Mouse (Mus musculus) myocyte (in vitro differentiated cells): ENCODE measurements around the gene Gm13889. TPM values are rescaled to one million over a fixed set of nuclear protein-coding genes. Genes with fewer than 3 reads are reported as not detected.
A peak's percentile ranks its signal among the peaks of the same experiment; 100 is the strongest.

Source experiments
- H3K27me3 ChIP-seq: one replicate; pipeline ENCODE4 v1.6.1; 2011; ENCODE audit not compliant: control insufficient read depth, insufficient read depth, insufficient read length
- H3K36me3 ChIP-seq: one replicate; pipeline ENCODE4 v1.6.1; 2011; ENCODE audit not compliant: control insufficient read depth, insufficient read depth
- H3K4me2 ChIP-seq: one replicate; pipeline ENCODE4 v1.6.1; 2011; ENCODE audit warnings: low read depth, control low read depth
- H3K4me3 ChIP-seq: one replicate; pipeline ENCODE4 v1.5.1; 2011; ENCODE audit warnings: mild to moderate bottlenecking, control low read depth, moderate library complexity
- H3K79me2 ChIP-seq: one replicate; pipeline ENCODE4 v1.6.1; 2011; ENCODE audit not compliant: control insufficient read depth, insufficient read depth
- H3ac ChIP-seq: one replicate; pipeline ENCODE4 v1.6.1; 2011; ENCODE audit not compliant: control insufficient read depth, insufficient read length
- CEBPB ChIP-seq: IDR thresholded peaks from 2 replicates; pipeline ENCODE4 v1.6.1; 2011; ENCODE audit warnings: mild to moderate bottlenecking, moderate library complexity; ENCODE audit not compliant: poor library complexity, insufficient read depth, severe bottlenecking
- E2F4 ChIP-seq: IDR thresholded peaks from one replicate; pipeline ENCODE4 v1.6.1; 2011; ENCODE audit warnings: mild to moderate bottlenecking, control low read depth, moderate library complexity; ENCODE audit not compliant: insufficient read depth
- MAX ChIP-seq: IDR thresholded peaks from one replicate; pipeline ENCODE4 v1.6.1; 2011; ENCODE audit warnings: low read depth, mild to moderate bottlenecking, control low read depth
- MYOD1 ChIP-seq, 3 experiments: IDR thresholded peaks; one replicate each; pipeline ENCODE4 v1.6.1; 2011; ENCODE audit warnings: control low read depth in 2 of 3, low read depth in 2 of 3, mild to moderate bottlenecking in 2 of 3, moderate library complexity in 1 of 3; ENCODE audit not compliant: insufficient read length in 2 of 3, control insufficient read depth in 1 of 3
- MYOG ChIP-seq, 3 experiments: IDR thresholded peaks; one replicate each; pipeline ENCODE4 v1.6.1; 2011; ENCODE audit warnings: control low read depth in 2 of 3, low read depth in 2 of 3, mild to moderate bottlenecking in 2 of 3; ENCODE audit not compliant: insufficient read length in 2 of 3, control insufficient read depth in 1 of 3, insufficient read depth in 1 of 3
- POLR2A ChIP-seq: IDR thresholded peaks from one replicate; pipeline ENCODE4 v1.6.1; 2011; ENCODE audit warnings: low read depth, mild to moderate bottlenecking, control low read depth, moderate library complexity; ENCODE audit not compliant: insufficient read length
- POLR2AphosphoS2 ChIP-seq: IDR thresholded peaks from one replicate; pipeline ENCODE4 v1.6.1; 2011; ENCODE audit warnings: low read depth, control low read depth; ENCODE audit not compliant: insufficient read length
- REST ChIP-seq: IDR thresholded peaks from one replicate; pipeline ENCODE4 v1.6.1; 2011; ENCODE audit warnings: mild to moderate bottlenecking, control low read depth, moderate library complexity; ENCODE audit not compliant: insufficient read depth, insufficient read length
- SRF ChIP-seq: IDR thresholded peaks from one replicate; pipeline ENCODE4 v1.6.1; 2011; ENCODE audit warnings: low read depth; ENCODE audit not compliant: control insufficient read depth, insufficient read length
- TCF12 ChIP-seq: IDR thresholded peaks from one replicate; pipeline ENCODE4 v1.6.1; 2011; ENCODE audit warnings: mild to moderate bottlenecking, control low read depth; ENCODE audit not compliant: poor library complexity, insufficient read depth, severe bottlenecking
- TCF3 ChIP-seq: IDR thresholded peaks from one replicate; pipeline ENCODE4 v1.6.1; 2011; ENCODE audit warnings: low read depth, control low read depth; ENCODE audit not compliant: insufficient read length
- USF1 ChIP-seq: IDR thresholded peaks from one replicate; pipeline ENCODE4 v1.6.1; 2011; ENCODE audit warnings: low read depth, mild to moderate bottlenecking, control low read depth, moderate library complexity
- polyA plus RNA-seq: library from polyadenylated mRNA; unstranded; fragments of >200 nt; fragmentation: generic; extraction: Trizol; gene quantifications from one replicate; pipeline ENCODE4 v1.2.1, GENCODE M21; 2012; ENCODE audit warnings: missing spikeins

Gene Gm13889
- polyA plus RNA-seq, 1 experiment, result 6.1 TPM

DNA sequence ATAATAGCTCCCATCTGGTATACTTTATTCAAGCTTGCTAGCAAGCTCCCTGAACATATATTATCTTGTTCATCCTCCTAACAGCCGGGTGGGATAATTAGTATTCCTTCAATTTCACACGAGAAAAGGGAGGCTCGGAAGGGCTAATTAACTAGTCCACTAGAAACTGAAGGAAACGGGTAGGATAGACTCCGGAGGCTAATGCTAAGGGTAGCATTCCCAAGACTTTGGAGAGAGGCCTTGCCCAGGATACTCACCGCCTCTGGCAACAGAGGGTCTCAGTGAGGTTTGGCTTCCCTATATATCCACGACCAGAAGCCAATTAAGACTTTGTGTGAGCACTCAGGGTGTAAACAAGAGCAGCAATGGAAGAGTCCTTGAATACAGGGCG, 779 bp upstream of the Gm13889 start:
- Histone ChIP-seq H3K4me3 (no peak overlapping the region), H3K27me3 (peaks cover 51% of the 10 kb centered on the region), H3ac (no peak overlapping the region), H3K4me2 (no peak overlapping the region), H3K79me2 (no peaks in the 10 kb centered on the region), H3K36me3 (no peaks in the 10 kb centered on the region)
- no peak for TF ChIP-seq CEBPB
- TF ChIP-seq MAX, result no peak
- TF ChIP-seq REST, result no peak
- TF ChIP-seq POLR2AphosphoS2, result no peak
- no peak for TF ChIP-seq USF1
- TF ChIP-seq MYOD1 (IDR thresholded peaks at IDR 0.05; ENCODE audit: control insufficient read depth in 1 of 3, insufficient read length in 2 of 3, low read depth in 2 of 3), result no peak
- no peak for TF ChIP-seq TCF12
- TF ChIP-seq TCF3, result no peak
- no peak for TF ChIP-seq SRF
- TF ChIP-seq POLR2A, result no peak
- TF ChIP-seq E2F4, result no peak
- TF ChIP-seq MYOG (IDR thresholded peaks at IDR 0.05; ENCODE audit: control insufficient read depth in 1 of 3, insufficient read depth in 1 of 3, insufficient read length in 2 of 3, low read depth in 2 of 3), result no peak

DNA sequence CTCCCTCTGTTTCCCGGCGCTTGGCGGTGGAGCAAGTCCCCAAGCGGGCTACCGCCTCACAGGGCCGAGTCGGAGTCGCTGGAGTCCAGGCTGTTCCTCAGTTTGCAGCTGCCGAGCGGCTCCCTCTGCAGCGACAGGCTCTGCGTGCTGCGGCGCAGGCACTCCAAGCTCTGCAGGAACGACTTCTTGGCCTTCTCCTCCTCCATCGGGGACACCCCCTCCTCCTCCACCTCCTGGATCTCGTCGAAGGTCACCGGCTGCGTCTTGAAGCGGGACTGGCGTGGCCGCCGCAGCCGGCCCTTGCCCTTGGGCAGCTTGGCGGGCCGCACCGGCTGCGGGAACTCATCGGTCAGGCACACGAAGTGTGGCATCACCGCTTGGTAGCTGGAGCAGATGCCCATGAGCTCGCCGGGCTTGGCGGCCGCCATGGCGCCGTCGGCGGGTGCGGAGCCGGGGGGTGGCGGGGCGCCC, 635 bp downstream of the Gm13889 start:
- Histone ChIP-seq H3K4me2 (peak overlapping the region; percentile 66), H3ac (no peak overlapping the region), H3K36me3 (no peaks in the 10 kb centered on the region), H3K4me3 (no peak overlapping the region), H3K79me2 (no peaks in the 10 kb centered on the region), H3K27me3 (peaks cover 51% of the 10 kb centered on the region)
- TF ChIP-seq MYOG (IDR thresholded peaks at IDR 0.05; ENCODE audit: control insufficient read depth in 1 of 3, insufficient read depth in 1 of 3, insufficient read length in 2 of 3, low read depth in 2 of 3), result peak in 1 of 3 experiments; percentile 35
- TF ChIP-seq MYOD1 (IDR thresholded peaks at IDR 0.05; ENCODE audit: control insufficient read depth in 1 of 3, insufficient read length in 2 of 3, low read depth in 2 of 3), result peak in 2 of 3 experiments; percentile 25 to 35
- TF ChIP-seq TCF12, result no peak

DNA sequence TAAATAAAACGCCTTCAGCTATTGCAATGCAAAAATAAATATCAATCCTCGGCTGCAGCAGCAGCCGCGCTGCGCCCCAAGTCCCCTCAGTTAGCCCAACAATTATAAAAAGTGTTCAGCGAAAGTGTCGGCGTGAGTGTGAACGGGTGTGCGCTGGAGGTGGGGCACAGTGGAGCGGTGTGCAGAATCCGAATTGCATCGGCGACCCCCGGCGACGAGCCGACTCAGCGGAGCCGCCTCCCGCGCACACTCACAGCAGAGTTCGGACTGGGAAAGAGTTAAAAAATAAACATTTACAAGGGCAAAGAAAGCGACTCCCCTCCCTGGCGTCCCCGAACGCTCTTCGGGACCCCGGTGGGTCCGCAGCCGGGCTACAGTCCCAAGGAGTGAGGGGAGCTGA, 1.1 kb downstream of the Gm13889 start:
- H3K4me2 ChIP-seq, result peak overlapping the region; percentile 66
- H3K27me3 ChIP-seq, result peaks cover 49% of the 10 kb centered on the region

DNA sequence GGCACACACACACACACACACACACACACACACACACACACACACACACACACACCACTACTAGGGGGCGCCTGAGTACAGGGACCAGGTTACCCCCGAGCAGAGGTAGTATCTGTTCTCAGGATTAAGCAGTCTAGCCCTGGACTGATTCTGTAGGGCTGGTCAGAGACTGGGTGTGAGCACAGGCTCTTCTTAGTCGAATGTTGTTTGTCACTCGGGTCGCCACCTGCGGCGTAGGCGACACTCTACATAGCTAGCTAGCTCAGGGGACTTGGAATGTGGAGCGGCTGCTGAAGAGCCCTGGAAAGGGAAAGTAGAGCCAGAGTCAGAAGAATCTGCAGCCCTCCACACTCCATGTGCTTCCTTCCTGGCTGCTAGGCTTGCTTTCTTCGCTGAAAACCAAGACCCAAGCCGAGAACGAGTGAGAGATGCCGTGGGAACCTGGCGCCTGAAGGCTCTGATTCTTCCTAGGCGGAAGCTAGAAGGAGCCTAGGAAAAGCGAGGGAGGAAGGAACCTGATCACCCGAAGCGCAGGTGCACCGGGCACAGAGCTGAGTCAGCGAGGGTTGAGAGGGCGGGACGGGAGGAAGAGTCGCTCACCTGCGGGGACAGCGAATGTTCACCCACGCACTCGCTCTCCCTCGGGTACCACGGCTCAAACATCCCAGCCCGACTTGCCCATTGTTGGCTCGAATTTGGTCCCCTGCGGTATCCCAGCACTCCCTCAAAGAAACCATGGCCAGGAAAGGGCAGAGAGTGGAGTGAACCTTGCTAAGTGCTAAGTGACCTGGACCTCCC, 2.0 kb downstream of the Gm13889 start:
- Histone ChIP-seq H3K4me2 (peak overlapping the region; percentile 42), H3ac (no peak overlapping the region), H3K27me3 (peaks cover 43% of the 10 kb centered on the region), H3K36me3 (no peaks in the 10 kb centered on the region), H3K4me3 (no peak overlapping the region), H3K79me2 (no peaks in the 10 kb centered on the region)
- TF ChIP-seq SRF, result no peak
- TF ChIP-seq MYOD1 (IDR thresholded peaks at IDR 0.05; ENCODE audit: control insufficient read depth in 1 of 3, insufficient read length in 2 of 3, low read depth in 2 of 3), result peak in 1 of 3 experiments; percentile 2

More for the DNA sequence above, 1.1 kb downstream of the Gm13889 start:
- Histone ChIP-seq H3ac (no peak overlapping the region), H3K36me3 (no peaks in the 10 kb centered on the region), H3K79me2 (no peaks in the 10 kb centered on the region), H3K4me3 (no peak overlapping the region)
- TF ChIP-seq TCF12, result no peak
- no peak for TF ChIP-seq MYOG (IDR thresholded peaks at IDR 0.05; ENCODE audit: control insufficient read depth in 1 of 3, insufficient read depth in 1 of 3, insufficient read length in 2 of 3, low read depth in 2 of 3)
- TF ChIP-seq E2F4, result no peak
- TF ChIP-seq SRF, result no peak
- no peak for TF ChIP-seq CEBPB
- TF ChIP-seq MYOD1 (IDR thresholded peaks at IDR 0.05; ENCODE audit: control insufficient read depth in 1 of 3, insufficient read length in 2 of 3, low read depth in 2 of 3), result no peak
- no peak for TF ChIP-seq TCF3
- TF ChIP-seq MAX, result no peak
- no peak for TF ChIP-seq USF1
- no peak for TF ChIP-seq POLR2A
- no peak for TF ChIP-seq REST
- TF ChIP-seq POLR2AphosphoS2, result no peak

DNA sequence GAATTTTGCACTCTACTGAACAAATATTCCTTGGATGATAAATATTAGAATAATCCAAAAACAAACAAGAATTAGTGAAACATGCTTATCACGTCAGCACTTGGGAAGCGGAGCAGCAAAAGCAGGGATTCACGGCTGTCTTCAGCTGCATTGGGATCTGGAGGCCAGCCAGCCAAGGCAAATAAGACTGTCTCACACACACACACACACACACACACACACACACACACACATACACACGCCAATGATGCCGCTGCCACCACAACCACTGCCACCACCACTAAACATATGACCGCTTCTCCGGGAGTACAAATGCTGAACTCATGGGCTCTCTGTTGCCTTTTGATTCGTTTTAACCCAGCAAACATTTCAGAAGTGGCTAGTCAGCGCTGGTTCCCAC, 3.3 kb downstream of the Gm13889 start:
- no peaks in the 10 kb centered on the region for H3K36me3 ChIP-seq

More for the DNA sequence above, 3.3 kb downstream of the Gm13889 start:
- Histone ChIP-seq H3K4me2 (no peak overlapping the region), H3K27me3 (peaks cover 43% of the 10 kb centered on the region), H3K4me3 (no peak overlapping the region), H3ac (no peak overlapping the region), H3K79me2 (no peaks in the 10 kb centered on the region)
- no peak for TF ChIP-seq TCF3
- TF ChIP-seq TCF12, result no peak
